Mouse (Mus musculus) G1E (cell line): Measurements from ENCODE around the gene Pde8b.

ENCODE experiments used
- CTCF ChIP-seq: IDR thresholded peaks from 2 replicates; pipeline ENCODE4 v1.5.1; 2012; ENCODE audit warnings: low read depth, low read length, inconsistent platforms, mixed read lengths
- GATA1 ChIP-seq: IDR thresholded peaks from 2 replicates; pipeline ENCODE4 v1.6.1; 2012; ENCODE audit warnings: borderline replicate concordance, low read length, inconsistent platforms, mixed read lengths
- POLR2AphosphoS5 ChIP-seq: IDR thresholded peaks from 2 replicates; pipeline ENCODE4 v1.6.1; 2012; ENCODE audit warnings: low read depth, low read length, inconsistent platforms; ENCODE audit not compliant: insufficient replicate concordance

DNA sequence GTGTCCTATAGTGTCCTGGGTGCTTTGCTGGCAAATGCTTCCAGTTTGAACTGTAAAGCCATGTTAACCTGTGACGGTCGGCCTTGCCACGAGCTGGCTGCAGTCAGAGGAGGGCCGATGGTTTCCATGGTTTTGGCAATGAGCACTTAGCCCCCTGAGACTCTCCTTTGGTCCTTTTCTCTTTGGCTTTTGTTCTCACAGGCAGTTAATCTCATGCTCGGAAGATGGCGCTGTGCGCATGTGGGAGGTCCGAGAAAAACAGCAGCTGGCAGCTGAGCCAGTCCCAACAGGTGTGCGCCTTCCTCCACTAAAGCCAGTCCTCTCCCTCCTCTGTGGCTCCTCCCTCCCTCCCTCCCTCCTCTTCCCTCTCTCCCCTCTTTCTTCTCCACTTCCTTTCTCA, 232.2 kb downstream of the Pde8b start:
- no peak for TF ChIP-seq CTCF
- no peak for TF ChIP-seq POLR2AphosphoS5
- TF ChIP-seq GATA1 = no peak
